8 mouse cellular contexts compared by ENCODE assay signal in genomic region chr1:32174566-32174965, GRCm38 (mm10). TPM values are rescaled to one million over a fixed set of nuclear protein-coding genes. Genes with fewer than 3 reads are reported as not detected.
DNase-seq lines count a peak whose midpoint lies in the region; ATAC-seq and TF ChIP-seq lines count a peak whose summit lies in the region.

No protein-coding gene starts in this region.

- H3K79me2 ChIP-seq in heart, adult 2 months (replicated peaks; ENCODE audit: control insufficient read depth, insufficient read depth, low read length), result no peaks in the 10 kb centered on the region

- no peaks in the 10 kb centered on the region for H3K36me3 ChIP-seq in heart, adult 2 months (ENCODE audit: control insufficient read depth, insufficient read depth, low read length)

- 54% methylated on average over 5 of the region's 5 CpGs for WGBS in heart, adult 2 months

- no peak overlapping the region for H3K27ac ChIP-seq in heart, adult 2 months

- no peaks in the 10 kb centered on the region for H3K4me1 ChIP-seq in heart, adult 2 months (ENCODE audit: control insufficient read depth, insufficient read depth, low read length)

- no peak for TF ChIP-seq EP300 in heart, adult 2 months (IDR thresholded peaks at IDR 0.05; ENCODE audit: insufficient read depth, low read depth, low read length)

- TF ChIP-seq POLR2A in heart, adult 2 months (IDR thresholded peaks at IDR 0.05; ENCODE audit: insufficient read depth, low read depth, low read length), result no peak

- peak; percentile 53 for TF ChIP-seq CTCF in heart, adult 2 months (IDR thresholded peaks at IDR 0.05)

- DNase-seq in heart, adult 2 months, result no peak
- DNase-seq in heart, adult 11 months, result no peak
- peak; percentile 31 for DNase-seq in 3T3-L1 (ENCODE audit: low read depth, low spot score)
- peak; percentile 25 for DNase-seq in embryo, embryonic 9.5 days (ENCODE audit: extremely low spot score)
- DNase-seq in left cerebral cortex, postnatal 14 days (ENCODE audit: low spot score in 2 of 2), result peak; percentile 68 to 85
- DNase-seq in adrenal gland, adult 18-20 months (ENCODE audit: low spot score in 2 of 2), result no peak
- DNase-seq in testis, postnatal 10 days (ENCODE audit: low spot score), result no peak

- ATAC-seq in megakaryocyte progenitor cell, adult 5-6 weeks (replicated peaks; ENCODE audit: poor library complexity), result no peak

- H3K9ac ChIP-seq in heart, adult 2 months (ENCODE audit: low read depth, low read length), result no peak overlapping the region

- intact Hi-C loops in heart, adult 2 months (cut with DNase I), result no loop called here
- intact Hi-C loops in left cerebral cortex, postnatal 14 days (cut with DNase I), result loop anchor here (5.0 to 10.0 kb wide), 3 partner anchors 378 to 1470 kb away; no protein-coding TSS in a partner anchor

- H3K4me3 ChIP-seq in heart, adult 2 months, result no peak overlapping the region

- H3K27me3 ChIP-seq in heart, adult 2 months (ENCODE audit: control insufficient read depth, insufficient read depth, low read length), result no peaks in the 10 kb centered on the region; the same call in 1 of the 2 replicates

RNA-seq across cellular contexts. Expression of gene Khdrbs2, which starts 2.1 kb away (rescaled TPM):
- under 1 TPM in 1 of 2 experiments, not detected in 1; 0.08 TPM for total RNA-seq in heart, adult 2 months (2021)
- polyA plus RNA-seq in heart, adult 2 months (2012; rRNA removed), result not detected in 2 replicates
- 10 to 100 TPM; 11.3 to 13.1 TPM for total RNA-seq in left cerebral cortex, postnatal 14 days (2021)
- not detected in 2 replicates for total RNA-seq in megakaryocyte progenitor cell, adult 5-6 weeks (2015)
- not detected in 2 replicates for total RNA-seq in megakaryocyte progenitor cell, adult 5-6 weeks (2017)
- total RNA-seq in adrenal gland, adult 18-20 months (2021), result under 1 TPM; 0.73 to 0.80 TPM

Comparison
In these comparisons a context has a peak if more than half of its experiments do, and no peak if none do; other contexts are left out.
1. DNase-seq: peak in 3T3-L1 (single experiment), embryo, embryonic 9.5 days (single experiment) and left cerebral cortex, postnatal 14 days (2 of 2); none in heart, adult 2 months (0 of 2), heart, adult 11 months (single experiment), adrenal gland, adult 18-20 months (0 of 2) and testis, postnatal 10 days (single experiment).
2. RNA of gene Khdrbs2, which starts 2.1 kb away (total RNA-seq): 11.3 to 13.1 TPM in left cerebral cortex, postnatal 14 days; 0.73 to 0.80 TPM in adrenal gland, adult 18-20 months, 0.08 TPM in heart, adult 2 months and not detected in megakaryocyte progenitor cell, adult 5-6 weeks; every median in the first group is over 4 times any median in the second.